Mouse (Mus musculus) layer of hippocampus, postnatal 10 days (tissue): Measurements from ENCODE around the gene Tsg101. TPM values are rescaled to one million over a fixed set of nuclear protein-coding genes. Genes with fewer than 3 reads are reported as not detected.
"Not testable (repeated sequence)": the region's sequence is repeated elsewhere in the genome, so short reads cannot be mapped to it uniquely, and the experiment has no call there.

Source experiments
- DNase-seq, 2 experiments: peaks; one replicate each; pipeline ENCODE4 v3.0.0; 2021; ENCODE audit warnings: low spot score in 2 of 2
- long read RNA-seq: library from polyadenylated mRNA; stranded (forward); transcript quantifications from one replicate; pipeline ENCODE4 v2.0.0, GENCODE M21; 2023
- total RNA-seq, 2 experiments: library from RNA; stranded (reverse); gene quantifications; 2 replicates each; pipeline ENCODE4 v1.2.3; 2021

The Tsg101 gene
- total RNA-seq: 100 to 1,000 TPM in 1 of 2 experiments, 10 to 100 TPM in 1; 99.9 to 104 TPM
- long read RNA-seq, transcript Tsg101-201 (10 exons, 1,949 nt): major isoform, 178 of 240 reads
- long read RNA-seq, partial matches to known transcripts: 3 of 240 reads
- long read RNA-seq, other reads (novel, unspliced or antisense): 59 of 240 reads

- DNase-seq: peak; percentile 90 to 92
Measured at GRCm38 (mm10) chr7:46919551-46920176, at the start of gene Tsg101. Gene Tsg101, minus strand, starts transcription at chr7:46919969.

DNA sequence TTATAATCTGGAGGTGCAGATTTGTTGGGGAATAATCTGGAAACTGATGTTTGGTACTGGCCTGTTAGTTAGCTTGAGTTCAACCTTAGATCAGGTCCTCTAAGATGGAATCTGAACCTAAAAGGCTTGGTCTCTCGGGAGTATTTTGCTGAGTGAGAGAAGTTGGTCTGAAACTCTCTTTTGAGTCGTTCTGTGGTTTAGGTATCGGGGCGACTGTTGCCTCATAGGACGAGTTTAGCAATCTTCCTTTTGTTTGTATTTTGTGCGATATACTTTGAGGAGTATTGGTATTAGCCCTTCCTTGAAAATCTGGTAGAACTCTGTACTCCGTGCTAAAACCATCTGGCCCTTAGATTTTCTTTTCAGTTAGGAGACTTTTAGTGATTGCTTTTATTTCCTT is 44.3 kb upstream of the Tsg101 start:
- DNase-seq: no peak

DNA sequence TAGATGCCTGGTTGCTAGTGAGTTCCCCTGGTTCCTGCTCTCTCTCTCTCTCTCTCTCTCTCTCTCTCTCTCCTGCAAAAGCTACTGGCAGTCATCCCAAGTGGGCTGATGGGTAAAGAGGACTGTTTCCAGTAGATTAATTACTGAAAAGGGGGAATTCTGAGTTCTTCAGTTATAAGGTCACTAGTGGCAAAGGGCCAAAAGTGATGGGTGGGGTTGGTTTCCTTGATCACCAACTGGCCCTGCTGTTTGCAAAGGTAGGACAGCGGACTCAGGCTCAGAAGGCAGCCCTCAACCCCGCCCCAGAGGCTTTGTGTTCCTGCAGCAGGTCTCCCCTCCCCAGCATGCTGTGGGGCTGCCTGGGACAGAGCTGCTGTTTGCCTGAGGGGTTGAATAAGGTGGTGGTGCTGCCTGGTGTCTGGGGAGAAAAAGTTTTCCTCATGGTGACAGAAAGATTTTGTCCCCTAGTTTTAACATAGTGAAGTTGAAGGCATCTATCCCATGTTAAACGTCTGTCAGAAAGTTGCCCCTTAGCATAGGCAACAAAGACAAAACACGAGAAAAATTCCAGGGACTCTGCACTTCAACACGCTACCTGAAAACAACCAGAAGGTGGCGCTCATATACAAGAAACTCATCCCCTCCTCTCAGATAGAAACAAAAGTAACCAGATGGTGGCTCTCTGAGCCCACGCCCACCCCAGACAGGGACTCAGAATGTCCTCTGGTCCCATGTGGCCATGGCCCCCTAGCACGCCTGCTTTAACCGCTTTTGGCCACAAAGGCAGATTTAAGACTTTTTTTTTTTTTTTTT is 43.2 kb upstream of the Tsg101 start:
- DNase-seq: peak; percentile 70 to 79

DNA sequence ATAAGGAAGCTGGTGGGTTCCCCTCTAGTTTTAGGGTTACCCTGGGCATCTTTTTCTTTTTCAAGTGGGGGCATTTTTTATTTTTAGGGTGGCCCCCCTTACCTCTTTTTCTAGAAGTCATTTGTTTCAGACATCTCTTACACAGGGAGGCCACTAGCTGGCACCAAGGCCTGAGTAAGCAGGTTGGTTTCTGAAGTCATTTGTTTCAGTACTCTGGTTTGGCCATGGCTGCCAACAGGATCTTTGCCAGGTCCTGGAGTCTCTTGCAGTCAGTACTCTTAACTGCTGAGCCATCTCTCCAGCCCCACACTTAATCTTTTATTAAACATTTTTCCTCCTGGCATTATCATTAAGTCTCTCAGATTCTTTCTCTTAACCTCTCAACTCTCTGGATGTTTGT is 42.4 kb upstream of the Tsg101 start:
- DNase-seq: no peak

DNA sequence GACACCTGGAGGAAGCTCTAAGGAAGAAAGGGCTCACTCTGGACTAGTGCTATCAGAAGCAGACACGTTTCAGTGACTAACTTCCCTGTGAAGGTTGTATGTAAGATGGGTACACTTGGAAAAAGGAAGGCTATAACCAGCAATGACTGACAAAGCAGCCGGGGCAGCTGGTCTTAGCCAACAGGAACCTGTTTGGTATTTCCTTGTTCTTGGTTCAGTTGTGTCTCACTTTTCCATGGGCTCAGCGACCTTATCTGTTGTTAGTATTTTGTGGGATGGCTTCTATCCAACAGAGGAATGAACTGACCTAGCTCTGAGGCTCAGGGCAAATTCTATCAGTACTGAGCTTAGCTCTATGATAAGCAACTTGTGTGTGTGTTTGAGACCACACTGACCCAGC is 41.2 kb upstream of the Tsg101 start:
- no peak for DNase-seq

DNA sequence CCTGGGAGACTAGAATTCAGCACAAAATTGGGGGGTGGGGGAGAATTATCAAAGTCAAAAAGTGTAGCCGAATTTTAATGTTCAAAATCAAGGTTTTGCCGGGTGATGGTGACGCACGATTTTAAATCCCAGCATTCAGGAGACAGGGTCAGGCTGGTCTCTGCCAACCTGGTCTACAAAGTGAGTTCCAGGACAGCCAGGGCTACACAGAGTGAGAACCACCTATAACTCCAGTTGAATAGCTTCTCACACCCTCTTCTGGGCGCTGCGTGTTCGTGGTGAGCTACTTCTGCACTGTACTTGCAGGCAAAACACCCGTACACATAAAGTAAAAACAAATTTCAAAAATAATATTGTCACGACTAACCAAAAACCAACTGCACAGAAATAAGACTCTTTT is 39.1 kb upstream of the Tsg101 start:
- no peak for DNase-seq

DNA sequence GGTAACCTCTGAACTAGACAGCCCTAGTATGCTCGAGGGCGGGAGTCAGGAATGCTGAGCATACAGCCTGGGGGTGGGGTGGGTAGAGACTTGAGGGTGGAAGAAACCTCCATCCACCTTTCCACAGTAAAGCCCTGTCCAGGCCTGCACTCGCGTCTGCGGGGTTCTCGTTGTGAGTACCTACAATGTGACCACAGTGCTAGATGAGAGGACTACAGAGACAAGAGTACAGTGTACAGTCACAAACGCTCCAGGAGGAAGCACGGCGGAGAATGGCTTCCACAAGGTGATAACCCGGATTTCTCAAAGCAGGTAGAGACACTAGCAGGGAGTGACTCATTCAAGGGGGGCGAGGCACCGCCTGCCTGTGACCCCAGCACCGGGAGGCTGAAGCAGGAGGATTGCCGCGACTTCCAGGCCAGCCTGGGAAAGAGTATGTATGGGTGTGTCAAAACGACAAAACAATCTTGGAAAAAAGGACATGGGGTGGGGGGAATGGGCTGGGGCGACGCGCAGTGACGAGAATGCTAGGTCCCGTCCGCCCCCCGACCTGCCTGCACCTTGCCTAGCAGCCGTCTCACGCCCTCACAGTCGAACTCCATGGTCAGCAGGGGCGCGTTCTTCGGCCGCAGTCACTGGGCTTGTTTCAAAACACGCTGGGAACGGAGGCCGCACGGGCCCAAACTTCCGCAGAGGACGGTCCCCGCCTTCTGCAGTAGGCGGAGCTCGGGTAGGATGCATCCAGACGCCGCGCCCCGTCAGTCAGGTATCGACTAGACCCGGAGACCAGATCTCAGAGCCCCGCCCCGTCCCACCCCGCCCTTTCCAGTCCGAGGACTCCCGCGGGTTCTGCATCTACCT is 38.3 kb upstream of the Tsg101 start, which contains the start of gene Uevld:
TSS of gene Uevld (minus strand) at position 697 of the 861 bp plus-strand sequence.
- peak; percentile 89 to 92 for DNase-seq

GRCm38 (mm10) chr7:46935847-46936246 is 16.1 kb upstream of the Tsg101 start:
- DNase-seq: peak; percentile 15 to 26

- DNase-seq: no peak
Measured at GRCm38 (mm10) chr7:46934788-46935187, 15.0 kb upstream of the Tsg101 start.

DNA sequence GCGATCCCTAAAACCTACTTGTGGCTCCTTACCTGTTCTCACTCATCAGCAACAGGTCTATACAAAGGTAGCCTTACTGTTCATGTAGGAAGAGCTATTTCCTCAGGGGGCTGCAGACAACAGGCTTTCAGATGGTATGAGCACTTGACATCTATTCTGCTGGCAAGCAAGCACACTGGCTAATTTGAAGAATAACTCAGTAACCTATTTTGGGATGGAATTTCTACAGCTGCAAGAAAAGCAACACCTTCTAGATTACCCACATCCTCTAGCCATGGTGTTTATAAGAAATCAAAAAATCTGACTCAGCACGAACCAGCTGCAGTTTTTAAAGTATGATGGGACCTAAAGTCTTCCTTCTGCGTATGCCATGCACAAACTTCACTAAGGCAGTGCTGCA is 11.6 kb upstream of the Tsg101 start:
- DNase-seq: no peak

GRCm38 (mm10) chr7:46928291-46928690 is 8.5 kb upstream of the Tsg101 start:
- DNase-seq: no peak

GRCm38 (mm10) chr7:46922075-46922474 is 2.3 kb upstream of the Tsg101 start:
- no peak for DNase-seq

GRCm38 (mm10) chr7:46918678-46919371 is 944 bp downstream of the Tsg101 start:
- DNase-seq: no peak

GRCm38 (mm10) chr7:46916376-46916775 is 3.4 kb downstream of the Tsg101 start:
- no peak for DNase-seq

DNA sequence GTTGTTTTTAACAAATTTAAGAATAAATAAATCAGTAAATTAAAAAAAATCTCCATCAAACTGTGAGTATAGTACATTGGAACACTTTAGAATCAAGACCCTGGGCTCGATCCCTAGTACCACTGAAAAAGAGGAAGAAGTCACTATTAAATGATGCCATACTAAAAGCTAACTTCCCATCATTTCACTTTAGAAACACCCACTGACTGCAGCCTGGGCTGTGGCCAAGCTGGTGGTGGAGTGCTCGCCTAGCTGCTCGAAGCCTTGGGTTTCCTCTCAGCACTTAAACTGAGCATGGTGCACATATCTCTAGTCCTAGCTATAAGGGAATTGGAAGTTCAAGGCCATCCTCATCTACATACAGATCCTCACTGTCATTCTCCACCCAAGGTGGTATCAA is 8.5 kb downstream of the Tsg101 start:
- DNase-seq: no peak

DNA sequence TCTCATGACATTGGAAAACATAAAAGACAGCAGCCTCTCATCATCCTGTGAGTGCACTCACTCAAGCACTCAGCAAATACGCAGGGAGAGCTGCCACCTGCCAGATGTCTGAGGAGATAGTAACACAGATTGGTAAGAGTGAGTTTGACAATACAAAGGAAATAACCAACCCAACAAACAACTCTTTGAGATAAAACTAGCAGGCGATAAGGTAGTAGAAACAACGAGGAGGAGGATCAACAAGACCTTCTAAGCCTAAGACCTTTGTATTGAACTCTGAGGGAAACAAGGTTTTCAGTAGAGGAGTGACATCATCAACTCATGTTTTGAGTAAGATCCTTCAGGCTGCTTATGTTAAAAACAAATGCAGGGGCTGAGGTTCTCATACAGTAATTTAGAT is 20.4 kb downstream of the Tsg101 start:
- no peak for DNase-seq

- DNase-seq: no peak
Measured at GRCm38 (mm10) chr7:46895511-46895910, 24.3 kb downstream of the Tsg101 start.

DNA sequence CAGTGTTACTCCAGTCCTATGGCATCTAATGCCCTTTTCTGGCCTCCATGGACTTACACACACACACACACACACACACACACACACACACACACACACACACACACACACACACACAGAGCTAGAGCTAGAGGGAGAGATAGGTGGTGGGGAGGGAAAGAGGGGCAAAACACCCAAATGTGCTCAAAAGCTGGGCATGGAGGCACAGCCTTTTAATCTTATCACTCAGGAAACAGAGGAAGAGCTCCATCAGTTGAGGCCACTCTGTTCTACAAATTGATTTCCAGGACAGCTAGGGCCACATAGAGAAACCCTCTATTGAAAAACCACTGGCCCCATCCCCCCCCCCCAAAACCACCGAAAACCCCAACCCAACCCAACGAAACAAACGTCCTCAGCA is 36.5 kb downstream of the Tsg101 start:
- no peak for DNase-seq

DNA sequence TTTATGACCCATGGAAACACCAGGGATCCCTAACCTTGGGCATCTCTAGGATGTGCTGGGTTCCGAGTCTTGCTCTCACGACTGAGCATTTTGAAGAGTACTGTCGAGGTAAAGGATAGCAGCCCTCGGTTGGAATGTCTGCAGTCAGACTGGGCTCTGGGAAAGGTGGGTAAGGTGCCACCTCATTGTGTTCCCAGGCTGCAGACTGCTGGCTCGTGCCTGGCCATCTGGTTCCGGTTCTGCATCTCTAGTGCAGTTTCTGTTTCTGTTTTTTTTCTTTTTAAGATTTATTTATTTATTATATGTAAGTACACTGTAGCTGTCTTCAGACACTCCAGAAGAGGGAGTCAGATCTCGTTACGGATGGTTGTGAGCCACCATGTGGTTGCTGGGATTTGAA is 37.8 kb downstream of the Tsg101 start:
- DNase-seq: not testable (repeated sequence)

GRCm38 (mm10) chr7:46880992-46881391 is 38.8 kb downstream of the Tsg101 start:
- no peak for DNase-seq

DNA sequence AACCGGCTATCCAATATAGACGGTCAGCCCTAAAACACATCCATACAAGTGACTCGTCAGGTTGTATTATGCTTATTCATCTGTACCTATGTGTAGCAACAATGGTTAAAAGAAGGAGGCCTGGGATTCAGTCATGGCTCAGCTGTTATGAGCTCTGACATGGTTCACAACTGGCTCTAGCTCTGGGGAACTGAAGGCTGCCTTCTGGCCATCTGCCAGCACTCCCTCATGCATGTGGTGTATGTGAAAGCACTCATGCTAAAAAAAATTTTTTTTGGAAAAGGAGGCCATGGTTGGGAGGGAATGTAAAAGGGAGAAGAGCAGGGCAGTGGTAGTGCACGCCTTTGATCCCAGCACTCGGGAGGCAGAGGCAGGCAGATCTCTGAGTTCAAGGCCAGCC is 39.9 kb downstream of the Tsg101 start:
- no peak for DNase-seq
